ENCODE assay signal across 32 mouse cellular contexts in genomic region chr19:17907579-17907978, GRCm38 (mm10).
"Had no signal": no experiment of that assay in that cellular context is flagged by ENCODE, and none has a peak within 500 bp of the region (broad histone marks: within the 10 kb centered on the region; RNA-seq: fewer than 3 reads in every experiment).

No protein-coding gene starts in this region.

- ATAC-seq: liver, embryonic 12.5 days; liver, postnatal 0 days; lung, postnatal 0 days; midbrain, embryonic 13.5 days; midbrain, embryonic 15.5 days; midbrain, embryonic 16.5 days had no signal

- H3K9me3 ChIP-seq: limb, embryonic 10.5 days; limb, embryonic 15.5 days; liver, embryonic 13.5 days; liver, embryonic 15.5 days; lung, embryonic 15.5 days; midbrain, embryonic 12.5 days; midbrain, embryonic 13.5 days; midbrain, embryonic 15.5 days had no signal

- H3K4me1 ChIP-seq: limb, embryonic 10.5 days; limb, embryonic 12.5 days; limb, embryonic 13.5 days; limb, embryonic 15.5 days; liver, embryonic 12.5 days; liver, embryonic 13.5 days; liver, embryonic 15.5 days; lung, embryonic 15.5 days; megakaryocyte, embryonic 14.5 days; midbrain, embryonic 10.5 days; midbrain, embryonic 12.5 days; midbrain, embryonic 13.5 days; midbrain, embryonic 15.5 days had no signal

- H3K27me3 ChIP-seq: limb, embryonic 12.5 days; limb, embryonic 13.5 days; limb, embryonic 15.5 days; liver, embryonic 12.5 days; liver, embryonic 13.5 days; liver, embryonic 15.5 days; lung, embryonic 15.5 days; megakaryocyte, embryonic 14.5 days; midbrain, embryonic 12.5 days; midbrain, embryonic 13.5 days; midbrain, embryonic 15.5 days had no signal

- H3K4me2 ChIP-seq: limb, embryonic 12.5 days; limb, embryonic 13.5 days; limb, embryonic 15.5 days; liver, embryonic 11.5 days; liver, embryonic 12.5 days; liver, embryonic 13.5 days; liver, embryonic 15.5 days; lung, embryonic 14.5 days; lung, embryonic 15.5 days; midbrain, embryonic 11.5 days; midbrain, embryonic 12.5 days; midbrain, embryonic 13.5 days; midbrain, embryonic 15.5 days had no signal

- H3K27ac ChIP-seq: left cerebral cortex, adult 2 months; limb, embryonic 10.5 days; limb, embryonic 12.5 days; limb, embryonic 13.5 days; limb, embryonic 15.5 days; liver, embryonic 12.5 days; liver, embryonic 13.5 days; liver, embryonic 14.5 days; liver, embryonic 15.5 days; lung, embryonic 15.5 days; macrophage; midbrain, embryonic 10.5 days; midbrain, embryonic 12.5 days; midbrain, embryonic 13.5 days; midbrain, embryonic 15.5 days had no signal

- H3K9ac ChIP-seq: limb, embryonic 12.5 days; limb, embryonic 13.5 days; limb, embryonic 15.5 days; liver, embryonic 12.5 days; liver, embryonic 13.5 days; liver, embryonic 14.5 days; liver, embryonic 15.5 days; liver, postnatal 0 days; lung, embryonic 14.5 days; lung, embryonic 15.5 days; midbrain, embryonic 12.5 days; midbrain, embryonic 13.5 days; midbrain, embryonic 15.5 days had no signal

- H3K36me3 ChIP-seq: limb, embryonic 10.5 days; limb, embryonic 12.5 days; limb, embryonic 13.5 days; limb, embryonic 15.5 days; liver, embryonic 12.5 days; liver, embryonic 13.5 days; liver, embryonic 15.5 days; lung, embryonic 15.5 days; midbrain, embryonic 10.5 days; midbrain, embryonic 12.5 days; midbrain, embryonic 13.5 days; midbrain, embryonic 15.5 days had no signal

- H3K4me3 ChIP-seq: left cerebral cortex, adult 2 months; limb, embryonic 10.5 days; limb, embryonic 12.5 days; limb, embryonic 13.5 days; limb, embryonic 15.5 days; liver, embryonic 12.5 days; liver, embryonic 13.5 days; liver, embryonic 15.5 days; lung, embryonic 15.5 days; megakaryocyte, embryonic 14.5 days; midbrain, embryonic 10.5 days; midbrain, embryonic 12.5 days; midbrain, embryonic 13.5 days; midbrain, embryonic 15.5 days; myocyte had no signal

- DNase-seq: left cerebral cortex, postnatal 4 days; liver; liver, embryonic 13.5 days; liver, postnatal 0 days; lung, adult 18-20 months; lung, adult 2 months; lung, embryonic 14.5 days; lung, postnatal 10 days; lung, postnatal 14 days; lung, postnatal 36 days; lung, postnatal 4 days; midbrain, embryonic 14.5 days had no signal
